Mouse (Mus musculus): Measurements from ENCODE around the gene Ppa2. TPM values are rescaled to one million over a fixed set of nuclear protein-coding genes. Genes with fewer than 3 reads are reported as not detected.

Gene Ppa2
- 224 TPM for polyA plus RNA-seq (2014; fragmentation: Illumina TruSeq; extraction: RNeasy Lipid Tissue Mini Kit (QIAGEN cat#74804); ENCODE audit: low read depth, low replicate concordance)

GRCm38 (mm10) chr3:133309954-133310808 lies at the start of gene Ppa2:
Gene Ppa2, plus strand, starts transcription at chr3:133310110.

Other genes with a start within 250 kb of the Ppa2 start
- gene Ints12, start 218.3 kb upstream of the Ppa2 start, polyA plus RNA-seq (2014; fragmentation: Illumina TruSeq; extraction: RNeasy Lipid Tissue Mini Kit (QIAGEN cat#74804); ENCODE audit: low read depth, low replicate concordance): 29.5 TPM
- gene Gstcd, start 218.1 kb upstream of the Ppa2 start, polyA plus RNA-seq (2014; fragmentation: Illumina TruSeq; extraction: RNeasy Lipid Tissue Mini Kit (QIAGEN cat#74804); ENCODE audit: low read depth, low replicate concordance): 10.4 TPM
- gene Arhgef38, start 75.2 kb upstream of the Ppa2 start, polyA plus RNA-seq (2014; fragmentation: Illumina TruSeq; extraction: RNeasy Lipid Tissue Mini Kit (QIAGEN cat#74804); ENCODE audit: low read depth, low replicate concordance): 93.2 TPM
- gene Tet2, start 235.0 kb downstream of the Ppa2 start, polyA plus RNA-seq (2014; fragmentation: Illumina TruSeq; extraction: RNeasy Lipid Tissue Mini Kit (QIAGEN cat#74804); ENCODE audit: low read depth, low replicate concordance): 39.7 TPM